Mouse (Mus musculus): ENCODE results near the gene Psmd5.

- TF ChIP-seq POLR2A (IDR thresholded peaks at IDR 0.05; ENCODE audit: low read depth, low read length), result no peak
- no peak for TF ChIP-seq CTCF (IDR thresholded peaks at IDR 0.05; ENCODE audit: extremely low read depth, insufficient read depth, insufficient read length, insufficient replicate concordance)
Observed at GRCm38 (mm10) chr2:34800371-34800770, 74.4 kb downstream of the Psmd5 start.
